Mouse (Mus musculus) embryonic facial prominence, embryonic 11.5 days (tissue): Measurements from ENCODE around the gene Slc27a2. TPM values are rescaled to one million over a fixed set of nuclear protein-coding genes. Genes with fewer than 3 reads are reported as not detected.
A peak's percentile ranks its signal among the peaks of the same experiment; 100 is the strongest.

Experiments
- ATAC-seq: fragments of 200-750 bp; cut with Nextera tagmentation; replicated peaks from 2 replicates; pipeline ENCODE4 v1.8.0; 2017; ENCODE audit warnings: low read depth; ENCODE audit not compliant: insufficient number of reproducible peaks, low FRiP score, low TSS enrichment
- DNase-seq: peaks from one replicate; pipeline ENCODE4 v3.0.0-alpha.2; 2015; ENCODE audit warnings: low spot score
- H3K27ac ChIP-seq: fragments of 300-500 bp; sonication (generic); replicated peaks from 2 replicates; pipeline ENCODE4 v1.5.1; 2014; ENCODE audit warnings: mild to moderate bottlenecking, low read depth, low read length, control low read depth
- H3K27me3 ChIP-seq: fragments of 300-500 bp; sonication (generic); 2 replicates; pipeline ENCODE4 v1.6.1; 2014; ENCODE audit warnings: mild to moderate bottlenecking, low read length, moderate library complexity, mixed read lengths; ENCODE audit not compliant: control insufficient read depth, insufficient read depth
- H3K36me3 ChIP-seq: fragments of 300-500 bp; sonication (generic); replicated peaks from 2 replicates; pipeline ENCODE4 v1.6.1; 2014; ENCODE audit warnings: low read depth, mild to moderate bottlenecking, low read length, moderate library complexity, mixed read lengths; ENCODE audit not compliant: control insufficient read depth, insufficient read depth
- H3K4me1 ChIP-seq: fragments of 300-500 bp; sonication (generic); 2 replicates; pipeline ENCODE4 v1.6.1; 2014; ENCODE audit warnings: low read length, mixed read lengths; ENCODE audit not compliant: control insufficient read depth, insufficient read depth
- H3K4me2 ChIP-seq: fragments of 300-500 bp; sonication (generic); 2 replicates; pipeline ENCODE4 v1.6.1; 2014; ENCODE audit warnings: low read depth, mild to moderate bottlenecking, control low read depth, low read length, moderate library complexity
- H3K4me3 ChIP-seq: fragments of 300-500 bp; sonication (generic); 2 replicates; pipeline ENCODE4 v1.5.1; 2014; ENCODE audit warnings: low read depth, low read length, control low read depth
- H3K9ac ChIP-seq: fragments of 300-500 bp; sonication (generic); replicated peaks from 2 replicates; pipeline ENCODE4 v1.6.1; 2014; ENCODE audit warnings: mild to moderate bottlenecking, control low read depth, low read length
- H3K9me3 ChIP-seq: fragments of 300-500 bp; sonication (generic); replicated peaks from 2 replicates; pipeline ENCODE4 v1.6.1; 2016; ENCODE audit warnings: mild to moderate bottlenecking, low read length, inconsistent platforms, mixed read lengths; ENCODE audit not compliant: control insufficient read depth
- WGBS: fragments of 180-500 bp; shearing (Covaris S2); extraction: QIAGEN DNeasy Blood & Tissue Kit; methylation state at CpG from one replicate; pipeline ENCODE4 v1.1.7; 2014; 5-methylcytosine and 5-hydroxymethylcytosine counted together
- polyA plus RNA-seq: library from polyadenylated mRNA; unstranded; fragments of >200 nt; fragmentation: Nextera tagmentation; extraction: Ambion mirVana; gene quantifications from 2 replicates; pipeline ENCODE4 v1.2.1, GENCODE M21; 2014

The Slc27a2 gene
- polyA plus RNA-seq, 1 experiment from 2014 or later = 4.6 TPM

GRCm38 (mm10) chr2:126560094-126560493 lies 7.9 kb downstream of the Slc27a2 start:
- H3K27me3 ChIP-seq = no peaks in the 10 kb centered on the region
- 90% methylated on average over 1 of the region's 1 CpGs for WGBS
- H3K4me1 ChIP-seq = no peaks in the 10 kb centered on the region
- no peaks in the 10 kb centered on the region for H3K9me3 ChIP-seq
- no peak overlapping the region for H3K27ac ChIP-seq
- ATAC-seq = no peak
- no peak for DNase-seq
- H3K4me3 ChIP-seq = no peak overlapping the region
- no peak overlapping the region for H3K4me2 ChIP-seq
- H3K36me3 ChIP-seq = no peaks in the 10 kb centered on the region
- no peak overlapping the region for H3K9ac ChIP-seq

- no peaks in the 10 kb centered on the region for H3K4me1 ChIP-seq
- H3K4me2 ChIP-seq = no peak overlapping the region
- no peaks in the 10 kb centered on the region for H3K36me3 ChIP-seq
- H3K9me3 ChIP-seq = no peaks in the 10 kb centered on the region
- no peak overlapping the region for H3K9ac ChIP-seq
- H3K27me3 ChIP-seq = no peaks in the 10 kb centered on the region
- DNase-seq (no peak), ATAC-seq (no peak)
- no peak overlapping the region for H3K4me3 ChIP-seq
- H3K27ac ChIP-seq = no peak overlapping the region
- 84% methylated on average over 17 of the region's 17 CpGs for WGBS
Observed at GRCm38 (mm10) chr2:126563411-126564105, 11.4 kb downstream of the Slc27a2 start.

- 73% methylated on average over 1 of the region's 1 CpGs for WGBS
Observed at GRCm38 (mm10) chr2:126572163-126572562, 20.0 kb downstream of the Slc27a2 start.

GRCm38 (mm10) chr2:126572747-126573146 lies 20.5 kb downstream of the Slc27a2 start:
- no peak overlapping the region for H3K4me3 ChIP-seq
- no peaks in the 10 kb centered on the region for H3K36me3 ChIP-seq
- H3K27me3 ChIP-seq = no peaks in the 10 kb centered on the region
- H3K4me1 ChIP-seq = no peaks in the 10 kb centered on the region
- H3K27ac ChIP-seq = no peak overlapping the region
- H3K9ac ChIP-seq = no peak overlapping the region
- no peaks in the 10 kb centered on the region for H3K9me3 ChIP-seq
- DNase-seq = no peak
- no peak for ATAC-seq
- H3K4me2 ChIP-seq = no peak overlapping the region
- WGBS = 76% methylated on average over 4 of the region's 4 CpGs

More at GRCm38 (mm10) chr2:126572163-126572562, 20.0 kb downstream of the Slc27a2 start:
- H3K4me1 ChIP-seq = no peaks in the 10 kb centered on the region
- ATAC-seq (no peak), DNase-seq (no peak)
- H3K4me2 ChIP-seq = no peak overlapping the region
- no peak overlapping the region for H3K27ac ChIP-seq
- H3K27me3 ChIP-seq = no peaks in the 10 kb centered on the region
- H3K9me3 ChIP-seq = no peaks in the 10 kb centered on the region
- no peak overlapping the region for H3K4me3 ChIP-seq
- no peak overlapping the region for H3K9ac ChIP-seq
- no peaks in the 10 kb centered on the region for H3K36me3 ChIP-seq

GRCm38 (mm10) chr2:126575391-126576176 lies 23.4 kb downstream of the Slc27a2 start:
- Histone ChIP-seq H3K4me1 (no peaks in the 10 kb centered on the region), H3K4me3 (no peak overlapping the region), H3K36me3 (no peaks in the 10 kb centered on the region), H3K9ac (no peak overlapping the region), H3K4me2 (no peak overlapping the region), H3K27ac (no peak overlapping the region), H3K9me3 (no peaks in the 10 kb centered on the region), H3K27me3 (no peaks in the 10 kb centered on the region)
- no peak for ATAC-seq
- DNase-seq = no peak
- 79% methylated on average over 11 of the region's 11 CpGs for WGBS

- 86% methylated on average over 5 of the region's 5 CpGs for WGBS
- Histone ChIP-seq H3K36me3 (no peaks in the 10 kb centered on the region), H3K4me1 (no peaks in the 10 kb centered on the region), H3K4me3 (no peak overlapping the region), H3K27me3 (no peaks in the 10 kb centered on the region), H3K27ac (no peak overlapping the region), H3K9ac (no peak overlapping the region), H3K9me3 (no peaks in the 10 kb centered on the region), H3K4me2 (no peak overlapping the region)
- DNase-seq = no peak
- no peak for ATAC-seq
Observed at GRCm38 (mm10) chr2:126577362-126577761, 25.2 kb downstream of the Slc27a2 start.

GRCm38 (mm10) chr2:126579282-126579681 lies 27.1 kb downstream of the Slc27a2 start:
- no peak for DNase-seq
- no peak overlapping the region for H3K27ac ChIP-seq
- no peaks in the 10 kb centered on the region for H3K36me3 ChIP-seq
- H3K4me3 ChIP-seq = no peak overlapping the region
- WGBS = 94% methylated on average over 1 of the region's 1 CpGs
- no peaks in the 10 kb centered on the region for H3K27me3 ChIP-seq
- no peak overlapping the region for H3K9ac ChIP-seq
- H3K4me1 ChIP-seq = no peaks in the 10 kb centered on the region
- no peaks in the 10 kb centered on the region for H3K9me3 ChIP-seq
- no peak overlapping the region for H3K4me2 ChIP-seq
- ATAC-seq = no peak

- DNase-seq (peak; percentile 8), ATAC-seq (no peak)
- no peak overlapping the region for H3K4me3 ChIP-seq
- WGBS = 67% methylated on average over 6 of the region's 6 CpGs
- H3K4me1 ChIP-seq = no peaks in the 10 kb centered on the region
- no peak overlapping the region for H3K27ac ChIP-seq
- H3K27me3 ChIP-seq = no peaks in the 10 kb centered on the region
- H3K36me3 ChIP-seq = no peaks in the 10 kb centered on the region
- H3K4me2 ChIP-seq = no peak overlapping the region
- no peaks in the 10 kb centered on the region for H3K9me3 ChIP-seq
- H3K9ac ChIP-seq = no peak overlapping the region
Observed at GRCm38 (mm10) chr2:126583960-126584359, 31.8 kb downstream of the Slc27a2 start.
